Mouse (Mus musculus) ovary, postnatal 10 days (tissue): ENCODE measurements around the gene Peak1.

Source experiments
- DNase-seq: peaks from one replicate; pipeline ENCODE4 v3.0.0; 2022; ENCODE audit warnings: low spot score

Gene Peak1

DNA sequence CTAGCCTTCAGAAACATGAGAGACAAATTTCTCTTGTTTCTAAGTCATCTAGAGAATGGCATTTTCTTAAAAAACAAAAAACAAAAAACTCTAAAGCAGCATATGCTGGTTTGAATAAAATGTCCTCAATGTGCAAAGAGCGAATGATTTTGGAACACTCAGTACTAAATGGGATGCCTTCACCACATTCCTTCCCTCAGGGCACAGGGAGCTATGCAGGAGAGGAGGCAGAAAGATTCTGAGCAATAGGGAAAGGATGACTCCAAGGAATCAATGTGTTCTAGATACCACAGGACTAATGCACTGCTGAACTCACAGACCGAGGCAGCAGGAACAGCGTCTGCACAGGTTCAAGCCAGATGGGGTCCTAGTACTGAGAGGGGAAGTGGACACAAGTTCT, 103.5 kb downstream of the Peak1 start:
- no peak for DNase-seq

GRCm38 (mm10) chr9:56309079-56309478, 108.8 kb downstream of the Peak1 start:
- no peak for DNase-seq

DNA sequence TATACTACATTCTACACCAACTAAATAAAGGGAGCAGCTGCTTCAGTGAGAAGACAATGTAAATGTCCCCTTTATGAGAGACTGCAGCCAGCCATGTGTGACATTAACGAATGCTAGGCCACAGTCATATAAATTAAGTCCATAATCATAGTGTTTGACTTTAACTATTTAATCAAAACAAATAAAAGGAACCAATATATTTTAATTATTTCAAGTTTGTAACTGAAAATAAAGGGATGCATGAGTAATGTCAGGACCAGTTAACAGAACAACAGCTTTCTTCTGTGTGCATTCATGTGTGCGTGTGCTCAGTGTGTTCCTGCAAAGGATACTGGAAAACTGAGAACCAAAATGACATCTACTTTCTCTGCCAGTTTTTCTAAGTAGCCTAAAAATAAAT, 113.3 kb downstream of the Peak1 start:
- DNase-seq: no peak

GRCm38 (mm10) chr9:56302921-56303465, 114.9 kb downstream of the Peak1 start:
- DNase-seq: no peak

- DNase-seq: no peak
Observed at GRCm38 (mm10) chr9:56290019-56290418, 127.8 kb downstream of the Peak1 start.

GRCm38 (mm10) chr9:56282481-56282880, 135.4 kb downstream of the Peak1 start:
- DNase-seq: no peak

GRCm38 (mm10) chr9:56273576-56273975, 144.3 kb downstream of the Peak1 start:
- no peak for DNase-seq

DNA sequence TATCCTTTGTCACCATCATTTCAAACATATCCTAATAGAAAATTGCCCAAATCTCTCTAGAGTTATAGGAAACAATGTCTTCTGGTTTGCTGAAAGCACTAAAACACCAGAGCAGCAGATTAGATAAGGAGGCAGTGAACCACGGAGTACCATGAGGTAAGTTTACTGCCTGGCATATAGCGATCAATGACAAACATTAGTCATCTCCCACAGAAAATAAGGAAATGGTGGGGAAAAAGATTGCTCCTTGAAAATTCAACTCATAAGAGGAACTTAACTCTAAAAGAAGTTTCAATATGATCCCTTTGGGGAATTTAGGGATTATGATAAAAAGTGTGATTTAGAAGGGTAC, 145.6 kb downstream of the Peak1 start:
- no peak for DNase-seq

- no peak for DNase-seq
Observed at GRCm38 (mm10) chr9:56271326-56272246, 146.3 kb downstream of the Peak1 start.

GRCm38 (mm10) chr9:56269101-56269500, 148.8 kb downstream of the Peak1 start:
- DNase-seq: no peak

GRCm38 (mm10) chr9:56266200-56266815, 151.6 kb downstream of the Peak1 start:
- no peak for DNase-seq

DNA sequence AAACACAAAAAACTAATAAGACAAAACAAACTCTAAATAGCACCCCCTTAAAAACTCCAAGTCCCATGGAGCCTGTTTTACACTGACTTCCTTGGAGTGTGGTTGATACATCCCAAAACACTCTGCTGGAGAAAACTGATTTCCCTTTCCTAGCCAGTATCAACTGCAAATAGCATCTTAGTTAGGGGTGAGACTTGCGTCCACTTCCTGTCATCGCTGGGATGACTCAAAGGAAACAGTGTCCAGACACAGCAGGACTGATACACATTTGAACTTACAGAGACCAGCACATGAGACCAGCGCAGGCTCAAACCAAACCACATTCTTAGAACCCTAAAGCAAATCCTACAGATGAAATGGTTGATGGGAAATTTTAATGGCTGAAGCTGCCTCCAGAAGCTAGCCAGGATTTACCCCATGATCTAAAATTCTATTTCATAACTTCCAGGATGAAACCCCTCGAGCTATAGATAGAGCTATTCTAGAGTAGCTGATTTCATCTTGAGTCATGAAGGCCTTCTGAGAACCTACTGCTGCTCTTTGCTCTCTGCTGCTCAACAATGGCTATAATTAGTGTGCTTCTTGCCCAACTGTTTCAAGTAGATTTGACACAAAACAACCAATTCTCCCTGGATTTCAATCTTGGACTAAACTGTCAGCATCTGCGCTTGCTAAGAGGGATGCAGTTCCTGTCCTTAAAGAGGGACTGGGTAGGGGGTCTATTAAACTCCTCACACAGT, 152.2 kb downstream of the Peak1 start:
- no peak for DNase-seq

- DNase-seq: no peak
Observed at GRCm38 (mm10) chr9:56265022-56265360, 152.9 kb downstream of the Peak1 start.

GRCm38 (mm10) chr9:56264308-56265021, 153.4 kb downstream of the Peak1 start:
- no peak for DNase-seq

DNA sequence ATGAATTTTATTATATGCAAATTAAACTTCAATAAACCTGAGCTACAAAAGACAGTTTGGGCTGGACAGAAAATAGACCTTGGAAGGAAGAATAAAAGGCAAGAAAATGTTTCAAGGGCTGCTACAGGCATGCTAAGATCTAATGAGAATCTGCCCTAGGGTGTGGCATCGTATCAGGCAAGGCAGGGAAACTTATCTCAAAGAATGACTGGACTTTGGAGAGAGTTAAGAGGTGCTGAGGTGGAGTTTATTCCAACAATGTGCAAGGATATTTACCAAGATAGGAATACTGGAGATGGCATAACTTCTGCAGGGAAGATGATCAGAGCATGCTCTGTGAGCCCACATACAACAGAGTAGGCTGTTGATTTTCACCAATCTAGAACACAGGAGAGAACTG, 154.8 kb downstream of the Peak1 start:
- no peak for DNase-seq

DNA sequence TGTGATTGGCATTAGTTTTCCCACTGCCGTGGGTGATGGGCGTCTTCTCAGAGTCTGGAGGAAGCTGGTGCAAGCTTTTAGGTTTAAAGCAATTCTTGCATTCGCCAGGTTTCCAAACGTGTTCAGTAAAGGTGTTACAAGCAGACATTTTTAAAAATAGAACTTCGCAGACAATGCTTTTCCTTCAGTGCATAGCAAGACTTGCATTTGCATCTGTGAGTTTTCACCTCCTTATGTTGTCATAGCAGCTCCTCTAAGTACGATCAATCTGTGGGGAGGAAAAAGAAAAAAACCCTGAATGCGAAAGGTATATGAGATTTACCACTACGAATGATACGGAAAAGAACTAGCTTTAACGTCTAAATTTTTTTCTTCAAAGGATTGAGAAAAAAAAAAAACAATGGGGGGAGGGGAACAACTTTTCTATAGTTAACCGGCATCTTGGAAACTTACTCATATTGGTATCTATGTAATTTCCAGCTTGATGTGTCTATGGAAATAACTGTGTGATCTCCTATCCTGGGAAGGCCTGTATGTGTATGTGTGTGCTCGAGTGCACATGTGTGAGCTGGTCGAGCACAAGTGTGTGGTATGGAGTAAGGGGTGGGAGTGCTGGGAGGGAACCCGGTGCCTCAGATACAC, 157.3 kb downstream of the Peak1 start:
- DNase-seq: no peak

GRCm38 (mm10) chr9:56259790-56260494, 157.9 kb downstream of the Peak1 start:
- no peak for DNase-seq

DNA sequence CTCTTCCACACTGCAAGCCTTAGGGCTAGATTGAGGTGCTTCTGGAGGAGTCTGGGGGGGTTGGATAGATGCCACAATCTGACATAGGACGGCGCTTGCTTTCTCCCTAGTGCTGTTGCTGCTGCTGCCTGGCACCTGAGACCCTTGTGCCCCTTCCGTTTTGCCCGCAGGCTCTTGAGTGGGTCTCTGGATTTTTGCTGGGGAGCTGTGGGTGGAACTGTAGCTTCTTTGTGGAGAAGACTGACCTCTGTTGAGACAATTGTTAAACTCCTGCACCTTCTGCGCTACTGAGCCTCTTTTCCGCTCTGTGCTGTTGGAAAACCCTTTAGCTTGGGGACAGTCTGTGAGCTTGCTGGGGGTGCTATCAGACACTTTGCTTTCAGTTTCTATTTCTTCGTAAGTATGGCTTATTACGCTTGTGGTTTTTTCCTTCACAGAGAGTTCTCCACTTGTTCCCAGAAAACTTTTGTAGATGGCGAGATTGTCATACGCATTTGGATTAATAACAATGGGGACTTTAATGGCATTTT, 159.5 kb downstream of the Peak1 start:
- no peak for DNase-seq

GRCm38 (mm10) chr9:56257227-56258000, 160.5 kb downstream of the Peak1 start:
- DNase-seq: no peak
